Mouse (Mus musculus) lung, postnatal 0 days (tissue): ENCODE data around the gene Brd3os.

Experiments used
- CTCF ChIP-seq: IDR thresholded peaks from 2 replicates; pipeline ENCODE4 v1.5.1; 2016; ENCODE audit warnings: antibody characterized with exemption, mild to moderate bottlenecking
- EP300 ChIP-seq: IDR thresholded peaks from 2 replicates; pipeline ENCODE4 v1.6.1; 2016; ENCODE audit warnings: antibody characterized with exemption, mild to moderate bottlenecking, control low read depth

GRCm38 (mm10) chr2:27479821-27480220, 37.7 kb downstream of the Brd3os start:
- TF ChIP-seq CTCF = no peak
- no peak for TF ChIP-seq EP300
